In the genomic region with DNA sequence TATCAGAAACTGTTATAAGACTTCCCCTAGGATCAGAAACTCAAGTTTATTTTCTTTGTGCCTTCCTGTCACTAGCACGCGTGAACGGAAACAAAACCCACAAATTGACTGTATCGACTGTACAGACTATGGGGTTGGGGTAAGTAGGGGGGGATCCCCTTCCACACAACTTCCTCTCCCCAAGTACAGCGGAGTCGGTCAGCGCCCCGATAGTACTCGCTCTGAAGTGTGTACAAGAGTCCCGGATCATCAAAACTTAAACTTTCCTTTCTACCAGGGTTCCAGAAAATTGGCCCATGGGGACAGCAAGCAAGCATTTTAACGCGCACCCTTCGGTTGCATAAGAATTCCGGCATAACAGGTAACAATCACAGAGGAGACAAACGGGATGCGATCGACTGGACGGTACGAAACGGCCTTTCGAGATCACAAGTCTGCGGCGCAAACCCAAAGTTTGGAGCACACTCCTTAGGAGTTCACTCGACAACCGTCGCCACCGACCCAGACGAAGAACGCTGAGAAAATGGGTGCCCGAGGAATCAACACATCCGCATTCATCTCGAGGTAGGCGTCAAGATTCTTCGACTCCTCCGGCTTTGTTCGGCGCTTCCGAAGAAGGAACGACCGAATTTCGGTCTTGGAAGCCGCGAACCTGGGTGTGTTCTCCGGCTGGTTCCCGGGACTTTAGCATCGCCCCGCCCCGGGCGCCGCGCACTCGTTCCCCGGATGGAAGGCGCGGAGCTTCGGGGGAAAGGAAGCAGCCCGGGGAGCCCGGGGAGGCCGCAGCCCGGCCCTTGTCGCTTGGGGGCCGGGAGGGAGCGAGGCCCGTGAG, we compare ENCODE assay signal across 8 mouse cellular contexts. TPM values are rescaled to one million over a fixed set of nuclear protein-coding genes. Genes with fewer than 3 reads are reported as not detected.
DNase-seq lines count a peak whose midpoint lies in the region; ATAC-seq and TF ChIP-seq lines count a peak whose summit lies in the region.

No protein-coding gene starts in this region.

- peak overlapping the region; percentile 93 for H3K4me2 ChIP-seq in forebrain, embryonic 11.5 days (ENCODE audit: low read depth, low read length, severe bottlenecking)
- H3K4me2 ChIP-seq in heart, postnatal 0 days (ENCODE audit: low read depth, low read length) = peak overlapping the region; percentile 97
- H3K4me2 ChIP-seq in lung, embryonic 15.5 days = peak overlapping the region; percentile 79

- DNase-seq in CD8-positive naive resting alpha-beta T cell, adult 2 months (ENCODE audit: low read depth in 2 of 2, low spot score in 2 of 2) = peak; percentile 66 to 70
- DNase-seq in forebrain, embryonic 11.5 days (ENCODE audit: low spot score) = peak; percentile 78
- DNase-seq in heart, postnatal 0 days (ENCODE audit: low spot score) = peak; percentile 45
- peak; percentile 60 to 84 for DNase-seq in kidney, postnatal 36 days
- peak; percentile 50 to 67 for DNase-seq in thymus, adult 18-20 months

- TF ChIP-seq EP300 in heart, postnatal 0 days (IDR thresholded peaks at IDR 0.05; ENCODE audit: low read depth) = no peak

- TF ChIP-seq CTCF in heart, postnatal 0 days (IDR thresholded peaks at IDR 0.05; ENCODE audit: low read depth) = no peak

- H3K9ac ChIP-seq in forebrain, embryonic 11.5 days (ENCODE audit: low read length) = peak overlapping the region; percentile 99
- H3K9ac ChIP-seq in heart, postnatal 0 days (replicated peaks; ENCODE audit: low read depth, low read length) = peak overlapping the region; percentile 97
- H3K9ac ChIP-seq in lung, embryonic 15.5 days = peak overlapping the region; percentile 96

- under 1% methylated on average over 58 of the region's 64 CpGs for WGBS in forebrain, embryonic 11.5 days
- WGBS in heart, postnatal 0 days = under 1% methylated on average over 64 of the region's 64 CpGs
- under 1% methylated on average over 64 of the region's 64 CpGs for WGBS in lung, embryonic 15.5 days

- peak overlapping the region; percentile 95 for H3K4me3 ChIP-seq in brown adipose tissue, adult 24 weeks (ENCODE audit: insufficient read depth, low read depth, low read length)
- H3K4me3 ChIP-seq in forebrain, embryonic 11.5 days (ENCODE audit: low read depth, low read length) = peak overlapping the region; percentile 78
- H3K4me3 ChIP-seq in heart, postnatal 0 days (ENCODE audit: low read depth, low read length) = peak overlapping the region; percentile 91
- H3K4me3 ChIP-seq in lung, embryonic 15.5 days = peak overlapping the region; percentile 87

- H3K27ac ChIP-seq in brown adipose tissue, adult 24 weeks (replicated peaks; ENCODE audit: low read depth, low read length) = peak overlapping the region; percentile 91
- H3K27ac ChIP-seq in forebrain, embryonic 11.5 days (ENCODE audit: low read depth, low read length) = peak overlapping the region; percentile 96
- H3K27ac ChIP-seq in heart, postnatal 0 days (ENCODE audit: low read depth) = peak overlapping the region; percentile 93
- peak overlapping the region; percentile 98 for H3K27ac ChIP-seq in lung, embryonic 15.5 days

- H3K9me3 ChIP-seq in forebrain, embryonic 11.5 days (ENCODE audit: control insufficient read depth, low read length) = no peaks in the 10 kb centered on the region
- no peaks in the 10 kb centered on the region for H3K9me3 ChIP-seq in heart, postnatal 0 days (replicated peaks; ENCODE audit: control insufficient read depth, low read length)
- no peaks in the 10 kb centered on the region for H3K9me3 ChIP-seq in lung, embryonic 15.5 days

- H3K4me1 ChIP-seq in brown adipose tissue, adult 24 weeks (ENCODE audit: control insufficient read depth, insufficient read depth, insufficient read length, low read length) = peaks cover 15% of the 10 kb centered on the region
- peaks cover 6% of the 10 kb centered on the region for H3K4me1 ChIP-seq in forebrain, embryonic 11.5 days (replicated peaks; ENCODE audit: control insufficient read depth, insufficient read depth, low read length)
- H3K4me1 ChIP-seq in heart, postnatal 0 days (ENCODE audit: control insufficient read depth, insufficient read depth) = peaks cover 19% of the 10 kb centered on the region
- peaks cover 36% of the 10 kb centered on the region for H3K4me1 ChIP-seq in lung, embryonic 15.5 days

- H3K27me3 ChIP-seq in forebrain, embryonic 11.5 days (ENCODE audit: control insufficient read depth, insufficient read depth, low read length) = no peaks in the 10 kb centered on the region
- H3K27me3 ChIP-seq in heart, postnatal 0 days (ENCODE audit: control insufficient read depth, insufficient read depth, low read length) = no peaks in the 10 kb centered on the region
- no peaks in the 10 kb centered on the region for H3K27me3 ChIP-seq in lung, embryonic 15.5 days

- H3K36me3 ChIP-seq in forebrain, embryonic 11.5 days (ENCODE audit: control insufficient read depth, insufficient read depth, low read length) = no peaks in the 10 kb centered on the region
- no peaks in the 10 kb centered on the region for H3K36me3 ChIP-seq in heart, postnatal 0 days (replicated peaks; ENCODE audit: control insufficient read depth, insufficient read depth, low read length)
- H3K36me3 ChIP-seq in lung, embryonic 15.5 days = no peaks in the 10 kb centered on the region

- peak; percentile 29; the same call in 1 of the 2 replicates for ATAC-seq in forebrain, embryonic 11.5 days (replicated peaks; ENCODE audit: low FRiP score)
- ATAC-seq in heart, postnatal 0 days (ENCODE audit: insufficient read depth, low read depth) = peak; percentile 53
- peak; percentile 55; the same call in 1 of the 2 replicates for ATAC-seq in lung, embryonic 15.5 days (ENCODE audit: borderline replicate concordance, extremely low read depth, low FRiP score, low TSS enrichment)
- peak; percentile 70 for ATAC-seq in neutrophil, adult 5-6 weeks (ENCODE audit: extremely low read depth, insufficient number of reproducible peaks, low FRiP score, poor library complexity, severe bottlenecking)

RNA-seq across cellular contexts. Expression of gene Lsm14a, which starts 4.5 kb away (rescaled TPM):
- polyA plus RNA-seq in brown adipose tissue, adult 24 weeks (2012; ENCODE audit: insufficient read depth, insufficient read length, missing spikeins) = 45.1 and 57.4 TPM in 2 replicates
- 66.8 and 69.1 TPM in 2 replicates for polyA plus RNA-seq in forebrain, embryonic 11.5 days (2014; fragmentation: Nextera tagmentation; extraction: Ambion mirVana)
- total RNA-seq in heart, postnatal 0 days (2014; rRNA removed; ENCODE audit: low replicate concordance) = 41.4 and 57.2 TPM in 2 replicates
- polyA plus RNA-seq in heart, postnatal 0 days (2015; fragmentation: Nextera tagmentation; extraction: Ambion mirVana) = 40.7 and 44.7 TPM in 2 replicates
- polyA plus RNA-seq in lung, embryonic 15.5 days (2015; fragmentation: Nextera tagmentation; extraction: Ambion mirVana) = 94.9 and 98.5 TPM in 2 replicates
- total RNA-seq in neutrophil, adult 5-6 weeks (2017) = 117 and 118 TPM in 2 replicates

Comparison
In these comparisons a context has a peak if more than half of its experiments do, and no peak if none do; other contexts are left out.
1. Peak in every context shown above with its lines: DNase-seq, ATAC-seq, H3K4me3 ChIP-seq and H3K27ac ChIP-seq.